Mouse (Mus musculus) MEL (cell line): ENCODE data around the gene Scel. TPM values are rescaled to one million over a fixed set of nuclear protein-coding genes. Genes with fewer than 3 reads are reported as not detected.

Experiments used
- DNase-seq: peaks from one replicate; pipeline ENCODE4 v3.0.0; 2011; ENCODE audit warnings: low read depth, low spot score
- H3K27ac ChIP-seq: 2 replicates; pipeline ENCODE4 v1.5.1; 2012; ENCODE audit warnings: low read depth, mild to moderate bottlenecking, control low read depth, low read length, moderate library complexity; ENCODE audit not compliant: control insufficient read depth
- H3K27me3 ChIP-seq, 2 experiments: fragments of 150-350 bp in 1 of 2; sonication (generic) in 1 of 2; 2 replicates each; pipeline ENCODE4 v1.6.1; 2012; ENCODE audit warnings: low read length in 2 of 2, mild to moderate bottlenecking in 2 of 2, improper control_type of control experiment in 1 of 2, moderate library complexity in 1 of 2; ENCODE audit not compliant: insufficient read depth in 2 of 2, control insufficient read depth in 1 of 2
- H3K36me3 ChIP-seq, 2 experiments: 2 replicates each; pipeline ENCODE4 v1.6.1; 2012 to 2014; ENCODE audit warnings: low read length in 2 of 2, improper control_type of control experiment in 1 of 2, inconsistent platforms in 1 of 2, mild to moderate bottlenecking in 1 of 2; ENCODE audit not compliant: insufficient read depth in 2 of 2, control insufficient read depth in 1 of 2
- H3K4me1 ChIP-seq, 2 experiments: fragments of 150-350 bp in 1 of 2; sonication (generic) in 1 of 2; 2 replicates each; pipeline ENCODE4 v1.6.1; 2012; ENCODE audit warnings: low read length in 2 of 2, improper control_type of control experiment in 1 of 2, mild to moderate bottlenecking in 1 of 2; ENCODE audit not compliant: insufficient read depth in 2 of 2, control insufficient read depth in 1 of 2
- H3K4me3 ChIP-seq, 2 experiments: fragments of 150-350 bp in 1 of 2; sonication (generic) in 1 of 2; 2 replicates each; pipeline ENCODE4 v1.5.1; 2012; ENCODE audit warnings: low read depth in 2 of 2, low read length in 2 of 2, mild to moderate bottlenecking in 2 of 2, moderate library complexity in 2 of 2, control low read depth in 1 of 2, improper control_type of control experiment in 1 of 2; ENCODE audit not compliant: control insufficient read depth in 1 of 2, insufficient read depth in 1 of 2
- H3K79me2 ChIP-seq: 2 replicates; pipeline ENCODE4 v1.6.1; 2012; ENCODE audit warnings: mild to moderate bottlenecking, low read length, moderate library complexity; ENCODE audit not compliant: control insufficient read depth, poor library complexity, insufficient read depth
- H3K9ac ChIP-seq: 2 replicates; pipeline ENCODE4 v1.6.1; 2012; ENCODE audit warnings: low read depth, mild to moderate bottlenecking, control low read depth, low read length, moderate library complexity; ENCODE audit not compliant: control insufficient read depth, poor library complexity, severe bottlenecking
- H3K9me3 ChIP-seq: fragments of 150-350 bp; sonication (generic); replicated peaks from 2 replicates; pipeline ENCODE4 v1.6.1; 2012; ENCODE audit warnings: mild to moderate bottlenecking, low read length, improper control_type of control experiment, moderate library complexity; ENCODE audit not compliant: insufficient read depth
- CHD1 ChIP-seq: IDR thresholded peaks from 2 replicates; pipeline ENCODE4 v1.6.1; 2012; ENCODE audit warnings: low read depth, mild to moderate bottlenecking, inconsistent platforms, low read length, improper control_type of control experiment
- CHD2 ChIP-seq: IDR thresholded peaks from 2 replicates; pipeline ENCODE4 v1.6.1; 2011; ENCODE audit warnings: low read length, improper control_type of control experiment
- E2F4 ChIP-seq: IDR thresholded peaks from 2 replicates; pipeline ENCODE4 v1.6.1; 2011; ENCODE audit warnings: low read depth, low read length, improper control_type of control experiment, borderline replicate concordance
- ELF1 ChIP-seq: IDR thresholded peaks from 2 replicates; pipeline ENCODE4 v1.6.1; 2014; ENCODE audit warnings: low read depth, mild to moderate bottlenecking, inconsistent platforms, low read length, improper control_type of control experiment, moderate library complexity
- GABPA ChIP-seq: IDR thresholded peaks from 2 replicates; pipeline ENCODE4 v1.6.1; 2012; ENCODE audit warnings: low read depth, mild to moderate bottlenecking, inconsistent platforms, low read length, improper control_type of control experiment, moderate library complexity
- GATA1 ChIP-seq: IDR thresholded peaks from 2 replicates; pipeline ENCODE4 v1.6.1; 2011; ENCODE audit warnings: low read depth, low read length, improper control_type of control experiment
- HCFC1 ChIP-seq: IDR thresholded peaks from 2 replicates; pipeline ENCODE4 v1.6.1; 2012; ENCODE audit warnings: low read depth, mild to moderate bottlenecking, inconsistent platforms, low read length, improper control_type of control experiment, moderate library complexity
- JUND ChIP-seq: IDR thresholded peaks from 2 replicates; pipeline ENCODE4 v1.6.1; 2011; ENCODE audit warnings: low read depth, mild to moderate bottlenecking, improper control_type of control experiment, low read length
- MAFK ChIP-seq: IDR thresholded peaks from 2 replicates; pipeline ENCODE4 v1.6.1; 2011; ENCODE audit warnings: low read depth, mild to moderate bottlenecking, low read length, improper control_type of control experiment, borderline replicate concordance
- MAZ ChIP-seq: IDR thresholded peaks from 2 replicates; pipeline ENCODE4 v1.6.1; 2012; ENCODE audit warnings: low read depth, mild to moderate bottlenecking, inconsistent platforms, low read length, improper control_type of control experiment
- MEF2A ChIP-seq: IDR thresholded peaks from 2 replicates; pipeline ENCODE4 v1.6.1; 2014; ENCODE audit warnings: low read depth, mild to moderate bottlenecking, inconsistent platforms, low read length, improper control_type of control experiment; ENCODE audit not compliant: poor library complexity, insufficient replicate concordance, severe bottlenecking; ENCODE audit errors: extremely low read depth
- MXI1 ChIP-seq: IDR thresholded peaks from 2 replicates; pipeline ENCODE4 v1.6.1; 2011; ENCODE audit warnings: mild to moderate bottlenecking, low read depth, low read length, improper control_type of control experiment
- MYB ChIP-seq: IDR thresholded peaks from 2 replicates; pipeline ENCODE4 v1.6.1; 2011; ENCODE audit warnings: mild to moderate bottlenecking, low read depth, low read length, improper control_type of control experiment
- MYC ChIP-seq: IDR thresholded peaks from 2 replicates; pipeline ENCODE4 v1.6.1; 2011; ENCODE audit warnings: low read depth, mild to moderate bottlenecking, low read length, improper control_type of control experiment, moderate library complexity
- NRF1 ChIP-seq: IDR thresholded peaks from 2 replicates; pipeline ENCODE4 v1.6.1; 2014; ENCODE audit warnings: low read depth, mild to moderate bottlenecking, inconsistent platforms, low read length, improper control_type of control experiment, moderate library complexity; ENCODE audit not compliant: poor library complexity, insufficient read depth, severe bottlenecking
- POLR2A ChIP-seq, 2 experiments: IDR thresholded peaks; 2 replicates each; pipeline ENCODE4 v1.6.1; 2011 to 2012; ENCODE audit warnings: low read length in 2 of 2, mild to moderate bottlenecking in 2 of 2, control low read depth in 1 of 2, improper control_type of control experiment in 1 of 2, low read depth in 1 of 2, moderate library complexity in 1 of 2; ENCODE audit not compliant: control insufficient read depth in 1 of 2, insufficient read depth in 1 of 2, poor library complexity in 1 of 2
- POLR2AphosphoS2 ChIP-seq: IDR thresholded peaks from 2 replicates; pipeline ENCODE4 v1.6.1; 2011; ENCODE audit warnings: low read length, improper control_type of control experiment
- POLR2AphosphoS5 ChIP-seq: IDR thresholded peaks from 2 replicates; pipeline ENCODE4 v1.6.1; 2012; ENCODE audit warnings: low read depth, borderline replicate concordance, mild to moderate bottlenecking, inconsistent platforms, low read length, moderate library complexity, mixed read lengths
- RAD21 ChIP-seq: IDR thresholded peaks from 2 replicates; pipeline ENCODE4 v1.6.1; 2011; ENCODE audit warnings: mild to moderate bottlenecking, low read depth, low read length, improper control_type of control experiment
- RCOR1 ChIP-seq: IDR thresholded peaks from 2 replicates; pipeline ENCODE4 v1.6.1; 2012; ENCODE audit warnings: low read depth, mild to moderate bottlenecking, inconsistent platforms, low read length, improper control_type of control experiment
- SIN3A ChIP-seq: IDR thresholded peaks from 2 replicates; pipeline ENCODE4 v1.6.1; 2012; ENCODE audit warnings: low read length, improper control_type of control experiment, inconsistent platforms
- TAL1 ChIP-seq: IDR thresholded peaks from 2 replicates; pipeline ENCODE4 v1.6.1; 2012; ENCODE audit warnings: mild to moderate bottlenecking, inconsistent platforms, low read length, moderate library complexity, mixed read lengths
- TBP ChIP-seq: IDR thresholded peaks from 2 replicates; pipeline ENCODE4 v1.8.0; 2011; ENCODE audit warnings: low read depth, low read length, improper control_type of control experiment
- TCF12 ChIP-seq: IDR thresholded peaks from 2 replicates; pipeline ENCODE4 v1.6.1; 2014; ENCODE audit warnings: low read depth, mild to moderate bottlenecking, inconsistent platforms, low read length, improper control_type of control experiment, moderate library complexity
- UBTF ChIP-seq: IDR thresholded peaks from 2 replicates; pipeline ENCODE4 v1.6.1; 2012; ENCODE audit warnings: low read depth, mild to moderate bottlenecking, inconsistent platforms, low read length, improper control_type of control experiment, moderate library complexity, borderline replicate concordance; ENCODE audit not compliant: insufficient read depth
- USF1 ChIP-seq: IDR thresholded peaks from 2 replicates; pipeline ENCODE4 v1.6.1; 2014; ENCODE audit warnings: low read depth, mild to moderate bottlenecking, inconsistent platforms, low read length, improper control_type of control experiment, moderate library complexity
- USF2 ChIP-seq, 2 experiments: IDR thresholded peaks; 2 replicates each; pipeline ENCODE4 v1.6.1; 2011 to 2012; ENCODE audit warnings: improper control_type of control experiment in 2 of 2, low read length in 2 of 2, borderline replicate concordance in 1 of 2, inconsistent platforms in 1 of 2, low read depth in 1 of 2, mild to moderate bottlenecking in 1 of 2; ENCODE audit not compliant: insufficient read depth in 1 of 2
- ZKSCAN1 ChIP-seq: IDR thresholded peaks from 2 replicates; pipeline ENCODE4 v1.6.1; 2012; ENCODE audit warnings: low read depth, mild to moderate bottlenecking, inconsistent platforms, low read length, improper control_type of control experiment, moderate library complexity
- ZMIZ1 ChIP-seq: IDR thresholded peaks from 2 replicates; pipeline ENCODE4 v1.6.1; 2012; ENCODE audit warnings: low read depth, mild to moderate bottlenecking, inconsistent platforms, low read length, improper control_type of control experiment, moderate library complexity
- polyA plus RNA-seq, 2 experiments: library from polyadenylated mRNA; stranded (reverse) in 1 of 2; unstranded in 1 of 2; fragments of >175 nt in 1 of 2; fragments of >200 nt in 1 of 2; gene quantifications; 2 replicates each; pipeline versions ENCODE4 v1.2.1 to v1.2.4; 2012; ENCODE audit warnings: low replicate concordance in 2 of 2, low read depth in 1 of 2; ENCODE audit not compliant: insufficient read length in 2 of 2, insufficient read depth in 1 of 2, missing spikeins in 1 of 2
- total RNA-seq: library from RNA; depleted of rRNA; stranded (reverse); fragments of 300-350 nt; gene quantifications from 2 replicates; pipeline ENCODE4 v1.2.3, GENCODE M21; 2012

Scel gene
- total and polyA plus RNA-seq, 3 experiments: not detected

DNA sequence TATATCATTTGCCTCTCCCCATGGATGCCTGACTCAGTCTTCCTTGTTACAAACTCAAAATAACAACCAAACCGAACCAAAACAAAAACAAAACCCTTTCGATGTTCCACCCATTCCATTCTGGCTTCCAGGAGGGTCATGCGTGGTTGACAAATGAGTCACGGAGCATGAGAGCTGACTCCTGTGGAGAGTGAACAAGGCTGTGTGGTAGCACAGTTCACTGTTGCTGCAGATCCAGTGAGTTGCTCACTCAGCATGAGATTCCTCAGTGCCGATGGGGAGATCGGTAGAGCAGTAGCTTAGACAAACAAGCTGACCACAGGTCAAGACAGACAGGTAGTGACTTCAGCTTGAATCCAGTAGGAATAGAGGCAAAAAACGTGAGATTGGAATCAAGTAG is 12.8 kb upstream of the Scel start:
- Histone ChIP-seq H3K27ac (no peak overlapping the region), H3K9ac (no peak overlapping the region), H3K4me1 (no peaks in the 10 kb centered on the region), H3K4me3 (no peak overlapping the region), H3K9me3 (no peaks in the 10 kb centered on the region), H3K79me2 (no peaks in the 10 kb centered on the region), H3K36me3 (no peaks in the 10 kb centered on the region), H3K27me3 (no peaks in the 10 kb centered on the region; a peak in 2 of 4 replicates)
- no peak for TF ChIP-seq SIN3A
- TF ChIP-seq GABPA: no peak
- TF ChIP-seq TCF12: no peak
- no peak for TF ChIP-seq RAD21
- TF ChIP-seq HCFC1: no peak
- no peak for TF ChIP-seq USF2 (IDR thresholded peaks at IDR 0.05; ENCODE audit: borderline replicate concordance in 1 of 2, insufficient read depth in 1 of 2, low read depth in 1 of 2, low read length in 2 of 2)
- no peak for TF ChIP-seq MEF2A
- no peak for TF ChIP-seq TAL1
- no peak for TF ChIP-seq POLR2AphosphoS2
- TF ChIP-seq POLR2A (IDR thresholded peaks at IDR 0.05; ENCODE audit: control insufficient read depth in 1 of 2, insufficient read depth in 1 of 2, low read depth in 1 of 2, low read length in 2 of 2, poor library complexity in 1 of 2): no peak
- TF ChIP-seq TBP: no peak
- TF ChIP-seq POLR2AphosphoS5: no peak
- TF ChIP-seq MAFK: no peak
- no peak for TF ChIP-seq MYB
- TF ChIP-seq CHD1: no peak
- TF ChIP-seq MXI1: no peak
- TF ChIP-seq ELF1: no peak
- no peak for DNase-seq

- no peaks in the 10 kb centered on the region for H3K36me3 ChIP-seq
- H3K9ac ChIP-seq: no peak overlapping the region
- H3K4me3 ChIP-seq: no peak overlapping the region
- TF ChIP-seq ZMIZ1 (no peak), TCF12 (no peak), MYC (no peak), UBTF (no peak), E2F4 (no peak), RAD21 (no peak), MAZ (no peak), ELF1 (no peak), JUND (no peak), NRF1 (no peak), HCFC1 (no peak), GATA1 (no peak), ZKSCAN1 (no peak), USF1 (no peak), RCOR1 (no peak), USF2 (IDR thresholded peaks at IDR 0.05; ENCODE audit: borderline replicate concordance in 1 of 2, insufficient read depth in 1 of 2, low read depth in 1 of 2, low read length in 2 of 2) (no peak), CHD2 (no peak)
- TF ChIP-seq, all 39 proteins: peak for 0
- no peak for DNase-seq
- H3K27ac ChIP-seq: no peak overlapping the region
- no peaks in the 10 kb centered on the region for H3K79me2 ChIP-seq
- no peaks in the 10 kb centered on the region for H3K9me3 ChIP-seq
- no peaks in the 10 kb centered on the region; a peak in 2 of 4 replicates for H3K27me3 ChIP-seq
- no peaks in the 10 kb centered on the region for H3K4me1 ChIP-seq
Measured at GRCm38 (mm10) chr14:103500941-103501340, 12.2 kb upstream of the Scel start.
